Mouse (Mus musculus) embryonic facial prominence, embryonic 14.5 days (tissue): ENCODE data around the gene Ythdf2. TPM values are rescaled to one million over a fixed set of nuclear protein-coding genes. Genes with fewer than 3 reads are reported as not detected.

Experiments used
- ATAC-seq: fragments of 200-750 bp; cut with Nextera tagmentation; 2 replicates; pipeline ENCODE4 v1.8.0; 2017; ENCODE audit warnings: low read depth, moderate number of reproducible peaks, moderate TSS enrichment
- DNase-seq: peaks from one replicate; pipeline ENCODE4 v3.0.0-alpha.2; 2015; ENCODE audit warnings: low spot score
- H3K27ac ChIP-seq: fragments of 300-500 bp; sonication (generic); replicated peaks from 2 replicates; pipeline ENCODE4 v1.5.1; 2014; ENCODE audit warnings: low read depth, mild to moderate bottlenecking, low read length, moderate library complexity
- H3K27me3 ChIP-seq: fragments of 300-500 bp; sonication (generic); replicated peaks from 2 replicates; pipeline ENCODE4 v1.6.1; 2014; ENCODE audit warnings: low read length; ENCODE audit not compliant: control insufficient read depth, insufficient read depth
- H3K36me3 ChIP-seq: fragments of 300-500 bp; sonication (generic); 2 replicates; pipeline ENCODE4 v1.6.1; 2014; ENCODE audit warnings: low read length, mixed read lengths; ENCODE audit not compliant: control insufficient read depth, insufficient read depth
- H3K4me1 ChIP-seq: fragments of 300-500 bp; sonication (generic); 2 replicates; pipeline ENCODE4 v1.6.1; 2014; ENCODE audit warnings: antibody characterized with exemption, low read length; ENCODE audit not compliant: control insufficient read depth, insufficient read depth
- H3K4me2 ChIP-seq: fragments of 300-500 bp; sonication (generic); 2 replicates; pipeline ENCODE4 v1.6.1; 2014; ENCODE audit warnings: low read depth, mild to moderate bottlenecking, low read length, moderate library complexity, mixed read lengths
- H3K4me3 ChIP-seq: fragments of 300-500 bp; sonication (generic); 2 replicates; pipeline ENCODE4 v1.5.1; 2014; ENCODE audit warnings: low read depth, mild to moderate bottlenecking, low read length
- H3K9ac ChIP-seq: fragments of 300-500 bp; sonication (generic); 2 replicates; pipeline ENCODE4 v1.6.1; 2014; ENCODE audit warnings: low read depth, mild to moderate bottlenecking, low read length, moderate library complexity, mixed read lengths
- H3K9me3 ChIP-seq: fragments of 300-500 bp; sonication (generic); 2 replicates; pipeline ENCODE4 v1.6.1; 2016; ENCODE audit warnings: low read length; ENCODE audit not compliant: control insufficient read depth
- WGBS: fragments of 180-500 bp; shearing (Covaris S2); extraction: QIAGEN DNeasy Blood & Tissue Kit; methylation state at CpG from one replicate; pipeline ENCODE4 v1.1.7; 2014; 5-methylcytosine and 5-hydroxymethylcytosine counted together
- polyA plus RNA-seq: library from polyadenylated mRNA; unstranded; fragments of >200 nt; fragmentation: Nextera tagmentation; extraction: Ambion mirVana; gene quantifications from 2 replicates; pipeline ENCODE4 v1.2.1, GENCODE M21; 2014

Gene Ythdf2
- polyA plus RNA-seq, 1 experiment from 2014 or later, result 98.5 TPM

DNA sequence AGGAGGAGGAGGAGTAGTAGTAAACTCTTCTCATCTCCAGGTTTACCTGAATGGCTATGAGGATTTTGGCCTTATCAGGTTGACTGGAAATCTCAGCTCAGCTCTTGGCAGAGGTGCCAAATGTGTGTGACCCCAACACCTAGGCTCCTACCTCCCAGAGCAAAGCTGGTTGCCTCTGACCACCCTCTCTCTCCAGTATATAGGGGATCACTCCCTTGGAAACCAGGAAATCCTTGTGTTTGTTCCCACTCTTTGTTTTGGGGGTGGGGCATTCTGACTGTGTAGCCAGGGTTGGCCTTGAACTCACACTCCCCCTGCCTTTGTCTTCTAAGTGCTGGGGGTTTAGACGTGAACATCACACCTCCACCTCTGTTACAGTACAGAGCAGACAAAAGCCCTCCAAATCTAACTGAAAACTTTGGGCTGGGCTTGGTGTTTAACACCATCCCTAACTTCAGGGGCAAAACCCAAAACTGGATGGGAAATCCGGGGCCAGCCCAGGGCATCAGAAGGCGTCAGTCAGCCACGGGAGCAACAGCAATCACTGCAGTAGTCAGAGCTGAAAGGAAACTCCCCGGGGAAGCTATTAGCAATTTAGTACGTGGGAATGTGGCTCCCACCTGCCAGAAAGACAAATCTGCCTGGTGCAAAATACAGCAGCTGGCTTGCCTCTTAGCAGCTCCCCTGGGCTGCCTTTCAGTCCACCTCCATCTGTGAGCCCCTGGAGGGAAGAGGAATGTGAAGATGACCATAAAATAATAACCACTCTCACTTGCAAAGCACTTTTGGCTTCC lies 57.0 kb downstream of the Ythdf2 start:
- H3K9me3 ChIP-seq, result peaks cover 4% of the 10 kb centered on the region; the same call in 1 of the 2 replicates
- H3K36me3 ChIP-seq, result no peaks in the 10 kb centered on the region
- no peak overlapping the region for H3K9ac ChIP-seq
- 8% methylated on average over 6 of the region's 6 CpGs for WGBS
- H3K4me2 ChIP-seq, result no peak overlapping the region
- H3K27me3 ChIP-seq, result no peaks in the 10 kb centered on the region
- H3K4me3 ChIP-seq, result no peak overlapping the region
- peak; percentile 67 for DNase-seq
- no peak overlapping the region for H3K27ac ChIP-seq
- H3K4me1 ChIP-seq, result no peaks in the 10 kb centered on the region
- ATAC-seq, result no peak

DNA sequence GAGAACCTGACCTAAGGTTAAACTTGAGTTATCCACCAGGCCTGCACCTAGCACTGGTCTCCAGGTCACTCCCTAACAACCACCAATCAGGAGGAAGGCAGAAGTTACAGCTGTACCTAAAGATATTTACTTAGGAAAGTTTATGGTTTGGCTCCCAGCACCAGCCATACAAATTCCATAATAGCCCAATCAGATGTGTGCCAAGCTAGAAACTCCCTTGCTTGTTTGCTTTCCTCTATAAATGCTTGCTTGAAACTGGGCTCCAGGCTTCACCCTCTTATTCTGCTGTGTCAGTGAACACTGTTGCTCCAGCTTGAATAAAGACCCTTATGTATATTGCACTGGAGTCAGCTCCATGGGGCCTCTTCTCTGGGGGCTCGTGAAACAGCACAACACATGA lies 60.4 kb downstream of the Ythdf2 start:
- Histone ChIP-seq H3K4me3 (no peak overlapping the region), H3K27me3 (no peaks in the 10 kb centered on the region), H3K4me1 (no peaks in the 10 kb centered on the region), H3K9me3 (peaks cover 4% of the 10 kb centered on the region; the same call in 1 of the 2 replicates), H3K4me2 (no peak overlapping the region), H3K27ac (no peak overlapping the region), H3K9ac (no peak overlapping the region), H3K36me3 (no peaks in the 10 kb centered on the region)
- DNase-seq (no peak), ATAC-seq (no peak)
- WGBS, result 64% methylated on average over 1 of the region's 1 CpGs

DNA sequence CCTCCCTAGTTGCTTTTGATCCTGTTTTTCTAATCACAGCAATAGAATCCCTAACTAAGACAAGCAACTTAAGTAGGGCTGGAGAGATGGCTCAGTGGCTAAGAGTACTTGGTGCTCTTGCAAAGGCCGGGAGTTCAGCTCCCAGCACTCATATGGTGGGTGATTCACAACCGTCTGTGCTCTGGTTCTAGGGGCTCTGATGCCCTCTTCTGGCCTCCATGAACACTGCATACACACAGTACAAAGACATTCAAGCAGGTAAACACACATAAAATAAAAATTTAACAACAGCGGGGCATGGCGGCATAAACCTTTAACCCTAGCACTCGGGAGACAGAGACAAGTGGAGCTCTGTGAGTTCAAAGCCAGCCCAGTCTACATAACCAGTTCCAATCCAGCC lies 65.9 kb downstream of the Ythdf2 start:
- DNase-seq, result no peak
- H3K27ac ChIP-seq, result no peak overlapping the region
- 70% methylated on average over 5 of the region's 5 CpGs for WGBS
- peaks cover 40% of the 10 kb centered on the region for H3K27me3 ChIP-seq
- H3K9me3 ChIP-seq, result no peaks in the 10 kb centered on the region
- H3K4me3 ChIP-seq, result no peak overlapping the region
- no peaks in the 10 kb centered on the region for H3K4me1 ChIP-seq
- no peak overlapping the region for H3K9ac ChIP-seq
- H3K4me2 ChIP-seq, result no peak overlapping the region
- no peak for ATAC-seq
- no peaks in the 10 kb centered on the region for H3K36me3 ChIP-seq

DNA sequence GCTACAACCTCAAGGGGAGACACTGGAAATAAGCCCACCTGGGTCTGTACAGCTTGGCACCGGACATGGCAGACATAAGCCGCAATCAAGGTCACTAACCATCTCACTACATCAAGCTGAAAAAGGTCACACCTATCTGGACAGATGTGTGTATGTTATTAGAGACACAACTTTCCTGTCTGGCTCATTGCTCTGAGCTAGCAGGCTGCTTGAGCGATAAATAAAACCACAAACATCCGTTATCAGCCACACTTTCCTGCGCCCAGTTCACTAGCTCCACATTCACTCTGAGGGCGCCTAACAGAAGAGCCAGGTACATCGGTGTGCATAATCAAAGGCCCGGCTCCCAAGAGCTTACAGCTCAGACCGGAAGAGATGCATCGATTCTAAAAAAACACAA lies 67.0 kb downstream of the Ythdf2 start:
- Histone ChIP-seq H3K4me1 (no peaks in the 10 kb centered on the region), H3K9ac (no peak overlapping the region), H3K27ac (no peak overlapping the region), H3K27me3 (peaks cover 40% of the 10 kb centered on the region), H3K9me3 (no peaks in the 10 kb centered on the region), H3K4me3 (peak overlapping the region; percentile 51), H3K36me3 (no peaks in the 10 kb centered on the region), H3K4me2 (peak overlapping the region; percentile 90)
- WGBS, result 35% methylated on average over 10 of the region's 10 CpGs
- no peak for DNase-seq
- ATAC-seq, result no peak

DNA sequence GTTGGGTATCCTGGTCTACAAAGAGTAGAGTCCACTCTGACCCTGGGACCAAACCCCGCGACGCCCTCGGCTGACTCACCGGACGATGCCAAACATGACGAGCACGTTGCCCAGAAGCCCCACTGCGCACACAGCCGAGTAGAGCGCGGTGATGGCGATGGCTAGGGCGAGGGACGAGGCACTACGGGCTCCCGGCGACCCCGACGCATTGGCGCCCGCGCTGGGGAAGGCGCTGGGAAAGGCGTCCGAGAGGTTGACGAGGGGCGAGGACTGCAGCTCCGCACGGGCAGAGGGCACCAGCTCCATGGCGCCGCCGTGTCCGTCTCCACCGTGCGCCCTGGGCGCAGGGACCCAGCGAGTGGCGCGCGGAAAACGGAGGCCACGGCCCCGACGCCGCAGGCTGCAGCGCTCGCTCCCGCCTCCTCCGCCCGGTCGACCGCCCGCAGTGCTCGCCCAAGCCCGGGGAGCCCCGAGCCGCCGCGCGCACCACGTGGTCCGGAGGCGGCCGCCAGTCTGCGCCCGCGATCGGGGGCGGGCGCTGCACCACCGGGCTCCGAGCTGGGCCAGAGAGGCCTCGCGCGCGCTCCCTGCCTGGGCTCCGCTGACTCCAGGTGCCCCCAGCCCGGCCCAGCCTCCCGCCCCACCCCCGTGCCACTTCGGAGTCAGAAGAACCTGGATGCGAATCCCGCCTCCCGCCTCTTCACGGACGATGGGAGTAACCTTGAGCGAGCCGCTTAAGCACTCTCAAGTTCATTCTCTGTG lies 67.8 kb downstream of the Ythdf2 start, which contains the start of gene Oprd1:
Gene Oprd1 (minus strand): TSS at position 407 of the 762 bp plus-strand sequence.
- Histone ChIP-seq H3K9me3 (no peaks in the 10 kb centered on the region), H3K4me2 (peak within 1 kb of the TSS; percentile 90), H3K27me3 (peaks cover 40% of the 10 kb centered on the region), H3K27ac (no peak within 1 kb of the TSS), H3K9ac (peak within 1 kb of the TSS; percentile 60), H3K36me3 (no peaks in the 10 kb centered on the region), H3K4me1 (no peaks in the 10 kb centered on the region), H3K4me3 (peak within 1 kb of the TSS; percentile 51)
- ATAC-seq, result peak; percentile 75
- no peak for DNase-seq
- 0% methylated on average over 20 of the region's 89 CpGs for WGBS

DNA sequence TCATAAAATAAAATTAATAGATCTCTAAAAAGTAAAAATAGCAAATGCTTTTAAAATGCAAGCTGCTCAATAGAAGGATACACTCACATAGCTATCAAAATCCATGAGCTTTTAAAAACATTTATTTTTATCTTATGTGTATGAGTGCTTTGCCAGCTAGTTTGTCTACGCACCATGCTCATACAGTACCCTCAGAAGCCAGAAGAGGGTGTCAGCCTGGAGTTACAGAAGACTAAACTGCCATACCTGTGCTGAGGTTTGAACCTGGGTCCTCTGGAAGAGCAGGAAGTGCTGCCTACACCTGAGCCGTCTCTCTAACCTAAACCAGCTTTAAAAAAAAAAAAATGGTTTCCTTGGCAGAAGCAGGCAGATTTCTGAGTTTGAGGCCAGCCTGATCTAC lies 73.5 kb downstream of the Ythdf2 start:
- Histone ChIP-seq H3K9me3 (no peaks in the 10 kb centered on the region), H3K4me1 (no peaks in the 10 kb centered on the region), H3K36me3 (no peaks in the 10 kb centered on the region), H3K4me3 (no peak overlapping the region), H3K9ac (no peak overlapping the region), H3K4me2 (no peak overlapping the region), H3K27me3 (peaks cover 13% of the 10 kb centered on the region), H3K27ac (no peak overlapping the region)
- 87% methylated on average over 2 of the region's 2 CpGs for WGBS
- no peak for DNase-seq
- no peak for ATAC-seq

DNA sequence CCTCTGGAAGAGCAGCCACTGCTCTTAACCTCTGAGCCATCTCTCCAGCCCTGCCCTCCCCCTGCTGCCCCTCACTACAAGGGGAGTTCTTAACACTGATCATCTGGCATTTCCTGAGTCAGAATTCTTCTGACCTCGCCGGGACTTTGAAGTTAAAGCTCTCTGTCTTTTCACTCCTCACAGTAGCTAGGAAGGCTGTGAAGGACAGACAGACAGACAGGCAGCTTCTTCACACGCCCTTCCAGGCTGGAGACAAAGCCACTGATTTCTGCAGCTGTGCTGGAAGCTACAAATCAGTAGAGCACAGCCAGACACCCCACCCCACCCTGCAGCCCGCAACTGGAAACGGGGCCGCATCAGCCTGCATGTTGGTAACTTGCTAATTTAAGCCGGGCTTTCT lies 75.1 kb downstream of the Ythdf2 start:
- ATAC-seq (no peak), DNase-seq (no peak)
- Histone ChIP-seq H3K9ac (no peak overlapping the region), H3K27me3 (0 out of 2 replicates have a peak, but pooled peaks cover under 1% of the 10 kb centered on the region), H3K4me3 (no peak overlapping the region), H3K4me1 (no peaks in the 10 kb centered on the region), H3K9me3 (no peaks in the 10 kb centered on the region), H3K4me2 (no peak overlapping the region), H3K36me3 (no peaks in the 10 kb centered on the region), H3K27ac (no peak overlapping the region)
- 61% methylated on average over 7 of the region's 7 CpGs for WGBS
